Mouse (Mus musculus): Measurements from ENCODE around the gene Arf4. TPM values are rescaled to one million over a fixed set of nuclear protein-coding genes. Genes with fewer than 3 reads are reported as not detected.

The Arf4 gene
- polyA plus RNA-seq, 1 experiment from 2014 or later: 594 TPM

GRCm38 (mm10) chr14:26638708-26639084, 822 bp downstream of the Arf4 start:
- Histone ChIP-seq H3K4me3 (replicated peaks) (peak overlapping the region; percentile 95), H3K27ac (peak overlapping the region; percentile 98), H3K27me3 (no peaks in the 10 kb centered on the region), H3K4me2 (peak overlapping the region; percentile 70), H3K36me3 (peaks cover 3% of the 10 kb centered on the region; the same call in 1 of the 2 replicates), H3K9ac (peak overlapping the region; percentile 90), H3K4me1 (peaks cover 19% of the 10 kb centered on the region), H3K9me3 (replicated peaks) (no peaks in the 10 kb centered on the region)
- WGBS: under 1% methylated on average over 16 of the region's 16 CpGs
- peak; percentile 30; the same call in 1 of the 2 replicates for ATAC-seq (replicated peaks; ENCODE audit: low FRiP score)

- peak overlapping the region; percentile 98; the same call in 1 of the 2 replicates for H3K27ac ChIP-seq
- no peak for ATAC-seq (replicated peaks; ENCODE audit: low FRiP score)
- H3K27me3 ChIP-seq: no peaks in the 10 kb centered on the region
- H3K4me3 ChIP-seq (replicated peaks): peak overlapping the region; percentile 95
- H3K4me2 ChIP-seq: peak overlapping the region; percentile 70
- H3K9ac ChIP-seq: peak overlapping the region; percentile 90
- peaks cover 3% of the 10 kb centered on the region; the same call in 1 of the 2 replicates for H3K36me3 ChIP-seq
- peaks cover 19% of the 10 kb centered on the region for H3K4me1 ChIP-seq
- H3K9me3 ChIP-seq (replicated peaks): no peaks in the 10 kb centered on the region
- WGBS: 5% methylated on average over 11 of the region's 11 CpGs
These were observed 1.4 kb downstream of the Arf4 start for GRCm38 (mm10) chr14:26639251-26639650.

GRCm38 (mm10) chr14:26639961-26640360, 2.1 kb downstream of the Arf4 start:
- Histone ChIP-seq H3K4me3 (replicated peaks) (peak overlapping the region; percentile 95), H3K4me2 (peak overlapping the region; percentile 70), H3K36me3 (peaks cover 3% of the 10 kb centered on the region; the same call in 1 of the 2 replicates), H3K9me3 (replicated peaks) (no peaks in the 10 kb centered on the region), H3K27ac (no peak overlapping the region), H3K9ac (peak overlapping the region; percentile 90), H3K27me3 (no peaks in the 10 kb centered on the region), H3K4me1 (peaks cover 19% of the 10 kb centered on the region)
- ATAC-seq (replicated peaks; ENCODE audit: low FRiP score): no peak
- WGBS: 43% methylated on average over 2 of the region's 2 CpGs

- Histone ChIP-seq H3K27ac (no peak overlapping the region), H3K9me3 (replicated peaks) (no peaks in the 10 kb centered on the region), H3K27me3 (no peaks in the 10 kb centered on the region), H3K36me3 (peaks cover 12% of the 10 kb centered on the region), H3K4me1 (peaks cover 15% of the 10 kb centered on the region), H3K4me3 (replicated peaks) (no peak overlapping the region), H3K9ac (no peak overlapping the region), H3K4me2 (no peak overlapping the region)
- 77% methylated on average over 3 of the region's 3 CpGs for WGBS
- no peak for ATAC-seq (replicated peaks; ENCODE audit: low FRiP score)
These were observed 5.2 kb downstream of the Arf4 start for GRCm38 (mm10) chr14:26643006-26643624.

GRCm38 (mm10) chr14:26645989-26646650, 8.2 kb downstream of the Arf4 start:
- no peak for ATAC-seq (replicated peaks; ENCODE audit: low FRiP score)
- no peak overlapping the region for H3K27ac ChIP-seq
- WGBS: 73% methylated on average over 5 of the region's 5 CpGs
- no peak overlapping the region for H3K4me3 ChIP-seq (replicated peaks)
- H3K9ac ChIP-seq: no peak overlapping the region
- H3K36me3 ChIP-seq: peaks cover 31% of the 10 kb centered on the region
- H3K9me3 ChIP-seq (replicated peaks): no peaks in the 10 kb centered on the region
- 0 out of 2 replicates have a peak, but pooled peaks cover 4% of the 10 kb centered on the region for H3K4me1 ChIP-seq
- H3K27me3 ChIP-seq: no peaks in the 10 kb centered on the region
- no peak overlapping the region for H3K4me2 ChIP-seq

GRCm38 (mm10) chr14:26647811-26648210, 9.9 kb downstream of the Arf4 start:
- no peak for ATAC-seq (replicated peaks; ENCODE audit: low FRiP score)
- 89% methylated on average over 2 of the region's 2 CpGs for WGBS

GRCm38 (mm10) chr14:26651901-26652300, 14.0 kb downstream of the Arf4 start:
- ATAC-seq (replicated peaks; ENCODE audit: low FRiP score): no peak
- H3K36me3 ChIP-seq: peaks cover 80% of the 10 kb centered on the region

More at GRCm38 (mm10) chr14:26647811-26648210, 9.9 kb downstream of the Arf4 start:
- Histone ChIP-seq H3K27me3 (no peaks in the 10 kb centered on the region), H3K9me3 (replicated peaks) (no peaks in the 10 kb centered on the region), H3K9ac (no peak overlapping the region), H3K27ac (no peak overlapping the region), H3K36me3 (peaks cover 46% of the 10 kb centered on the region), H3K4me1 (0 out of 2 replicates have a peak, but pooled peaks cover 4% of the 10 kb centered on the region), H3K4me3 (replicated peaks) (no peak overlapping the region), H3K4me2 (no peak overlapping the region)

GRCm38 (mm10) chr14:26658178-26658577, 20.3 kb downstream of the Arf4 start:
- Histone ChIP-seq H3K4me3 (replicated peaks) (no peak overlapping the region), H3K9me3 (replicated peaks) (no peaks in the 10 kb centered on the region), H3K4me1 (no peaks in the 10 kb centered on the region), H3K9ac (no peak overlapping the region), H3K27me3 (no peaks in the 10 kb centered on the region), H3K36me3 (peaks cover 64% of the 10 kb centered on the region), H3K27ac (no peak overlapping the region), H3K4me2 (no peak overlapping the region)
- no peak for ATAC-seq (replicated peaks; ENCODE audit: low FRiP score)

More at GRCm38 (mm10) chr14:26651901-26652300, 14.0 kb downstream of the Arf4 start:
- Histone ChIP-seq H3K4me3 (replicated peaks) (no peak overlapping the region), H3K4me1 (no peaks in the 10 kb centered on the region), H3K9me3 (replicated peaks) (no peaks in the 10 kb centered on the region), H3K9ac (no peak overlapping the region), H3K4me2 (no peak overlapping the region), H3K27me3 (no peaks in the 10 kb centered on the region), H3K27ac (no peak overlapping the region)

GRCm38 (mm10) chr14:26660233-26660632, 22.4 kb downstream of the Arf4 start:
- no peaks in the 10 kb centered on the region for H3K9me3 ChIP-seq (replicated peaks)
- no peak overlapping the region for H3K27ac ChIP-seq
- H3K4me3 ChIP-seq (replicated peaks): no peak overlapping the region
- H3K4me1 ChIP-seq: no peaks in the 10 kb centered on the region
- 95% methylated on average over 1 of the region's 1 CpGs for WGBS
- no peak for ATAC-seq (replicated peaks; ENCODE audit: low FRiP score)
- H3K36me3 ChIP-seq: peaks cover 60% of the 10 kb centered on the region
- no peak overlapping the region for H3K9ac ChIP-seq
- no peak overlapping the region for H3K4me2 ChIP-seq
- no peaks in the 10 kb centered on the region for H3K27me3 ChIP-seq

GRCm38 (mm10) chr14:26662016-26662415, 24.1 kb downstream of the Arf4 start:
- no peaks in the 10 kb centered on the region for H3K9me3 ChIP-seq (replicated peaks)
- WGBS: 67% methylated on average over 3 of the region's 3 CpGs
- H3K36me3 ChIP-seq: peaks cover 61% of the 10 kb centered on the region
- no peak overlapping the region for H3K4me3 ChIP-seq (replicated peaks)
- H3K27me3 ChIP-seq: no peaks in the 10 kb centered on the region
- H3K4me1 ChIP-seq: peaks cover 7% of the 10 kb centered on the region
- H3K4me2 ChIP-seq: no peak overlapping the region
- H3K27ac ChIP-seq: no peak overlapping the region
- H3K9ac ChIP-seq: no peak overlapping the region
- ATAC-seq (replicated peaks; ENCODE audit: low FRiP score): no peak

GRCm38 (mm10) chr14:26662488-26662887, 24.6 kb downstream of the Arf4 start:
- ATAC-seq (replicated peaks; ENCODE audit: low FRiP score): no peak
- Histone ChIP-seq H3K9me3 (replicated peaks) (no peaks in the 10 kb centered on the region), H3K4me3 (replicated peaks) (no peak overlapping the region), H3K4me1 (peaks cover 11% of the 10 kb centered on the region), H3K36me3 (peaks cover 56% of the 10 kb centered on the region), H3K4me2 (no peak overlapping the region), H3K27ac (no peak overlapping the region), H3K9ac (no peak overlapping the region), H3K27me3 (no peaks in the 10 kb centered on the region)
- 88% methylated on average over 2 of the region's 2 CpGs for WGBS

- Histone ChIP-seq H3K4me1 (peaks cover 17% of the 10 kb centered on the region), H3K27me3 (no peaks in the 10 kb centered on the region), H3K36me3 (peaks cover 45% of the 10 kb centered on the region), H3K4me3 (replicated peaks) (no peak overlapping the region), H3K9me3 (replicated peaks) (no peaks in the 10 kb centered on the region), H3K9ac (no peak overlapping the region), H3K27ac (no peak overlapping the region), H3K4me2 (no peak overlapping the region)
- WGBS: 91% methylated on average over 2 of the region's 2 CpGs
- no peak for ATAC-seq (replicated peaks; ENCODE audit: low FRiP score)
These were observed 26.0 kb downstream of the Arf4 start for GRCm38 (mm10) chr14:26663851-26664250.

Measured in kidney, embryonic 15.5 days (tissue).